Mouse (Mus musculus) neural tube, postnatal 0 days (tissue): Measurements from ENCODE around the gene Krt8. TPM values are rescaled to one million over a fixed set of nuclear protein-coding genes. Genes with fewer than 3 reads are reported as not detected.

Experiments used
- polyA plus RNA-seq: library from polyadenylated mRNA; unstranded; fragments of >200 nt; fragmentation: Nextera tagmentation; extraction: Ambion mirVana; gene quantifications from 2 replicates; pipeline ENCODE4 v1.2.1, GENCODE M21; 2015

Gene Krt8
- 0.45 and 0.87 TPM in 2 replicates for polyA plus RNA-seq

DNA sequence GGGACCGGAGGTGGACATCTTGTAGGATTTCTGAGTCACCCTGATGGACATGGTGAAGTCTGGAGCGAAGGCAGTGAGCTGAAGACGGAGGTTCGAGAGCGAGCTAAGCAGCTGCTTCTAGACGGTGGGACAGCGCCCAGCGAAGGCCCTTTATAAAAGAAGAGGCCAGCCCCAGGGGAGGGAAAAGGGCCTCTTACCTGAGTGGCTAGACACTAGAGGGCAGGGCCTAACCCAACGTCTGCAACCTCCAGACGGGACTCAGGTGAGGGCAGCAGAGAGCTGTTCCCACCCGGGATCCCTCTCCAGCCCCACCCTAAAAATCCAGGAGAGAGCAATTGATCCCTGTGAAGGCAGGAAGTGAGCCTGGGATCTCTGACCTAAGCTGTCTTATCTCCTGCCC lies at the start of gene Krt8:
Gene Krt8 (minus strand): TSS at position 294 of the 400 bp plus-strand sequence.

DNA sequence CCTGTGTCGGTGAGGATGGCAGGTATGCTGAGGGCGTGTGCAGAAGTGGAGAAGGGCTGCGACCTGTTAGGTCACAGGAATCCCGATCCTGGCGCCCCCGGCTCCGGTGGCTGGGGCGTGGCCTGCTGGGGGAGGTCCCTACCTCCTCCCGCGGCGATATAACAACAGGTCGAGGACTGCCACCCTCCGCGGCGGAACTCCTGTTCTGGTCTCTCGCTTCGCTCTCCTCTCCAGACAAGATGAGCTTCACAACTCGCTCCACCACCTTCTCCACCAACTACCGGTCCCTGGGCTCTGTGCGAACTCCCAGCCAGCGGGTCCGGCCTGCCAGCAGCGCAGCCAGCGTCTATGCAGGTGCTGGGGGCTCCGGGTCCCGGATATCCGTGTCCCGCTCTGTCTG lies 23.8 kb upstream of the Krt8 start, which contains the start of gene Krt18:
Gene Krt18 (plus strand): TSS at position 141 of the 400 bp plus-strand sequence.

DNA sequence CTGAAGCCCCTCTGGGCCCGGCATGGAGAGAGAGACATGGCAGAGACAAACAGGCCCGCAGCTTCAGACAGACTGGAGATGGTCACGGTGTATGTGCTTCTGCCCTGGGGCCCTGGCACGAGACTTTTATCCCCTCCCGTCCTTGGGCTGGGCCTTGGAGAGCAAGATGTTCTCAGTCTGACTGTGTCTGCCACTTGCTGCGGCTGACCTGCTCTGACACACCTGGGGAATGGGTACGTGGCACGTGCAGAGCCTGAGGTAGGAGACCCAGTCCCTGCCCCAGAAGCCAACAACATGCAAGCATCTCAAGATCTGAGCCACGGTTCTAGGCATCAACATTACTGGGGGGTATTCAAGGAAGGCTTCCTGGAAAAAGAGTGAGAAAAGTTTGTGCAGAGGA lies 50.1 kb downstream of the Krt8 start, which contains the start of gene Krt78:
Gene Krt78 (minus strand): TSS at position 101 of the 400 bp plus-strand sequence.

Other genes starting within 250 kb of the Krt8 start
- not detected in 2 replicates for gene Krt72, start 218.0 kb downstream of the Krt8 start, polyA plus RNA-seq
- 0.37 and 0.65 TPM in 2 replicates for gene Krt73, start 202.1 kb downstream of the Krt8 start, polyA plus RNA-seq
- gene Krt2, start 186.3 kb downstream of the Krt8 start, polyA plus RNA-seq: 0.12 and 0.17 TPM in 2 replicates
- gene Krt1, start 153.7 kb downstream of the Krt8 start, polyA plus RNA-seq: 20.8 and 23.0 TPM in 2 replicates
- 0.47 and 0.89 TPM in 2 replicates for gene Krt77, start 134.8 kb downstream of the Krt8 start, polyA plus RNA-seq
- gene Krt76, start 111.6 kb downstream of the Krt8 start, polyA plus RNA-seq: not detected in 2 replicates
- gene Krt4, start 79.7 kb downstream of the Krt8 start, polyA plus RNA-seq: not detected in 2 replicates
- gene Krt79, start 64.2 kb downstream of the Krt8 start, polyA plus RNA-seq: 0.28 and 0.32 TPM in 2 replicates
- not detected in 2 replicates for gene Krt78, start 50.2 kb downstream of the Krt8 start, polyA plus RNA-seq
- 1.4 and 1.9 TPM in 2 replicates for gene Krt18, start 23.7 kb upstream of the Krt8 start, polyA plus RNA-seq
- 57.5 and 60.8 TPM in 2 replicates for gene Eif4b, start 69.3 kb upstream of the Krt8 start, polyA plus RNA-seq
- 8.8 and 10.3 TPM in 2 replicates for gene Tns2, start 95.9 kb upstream of the Krt8 start, polyA plus RNA-seq
- gene Spryd3, start 131.8 kb upstream of the Krt8 start, polyA plus RNA-seq: 107 and 114 TPM in 2 replicates
- gene Igfbp6, start 139.9 kb upstream of the Krt8 start, polyA plus RNA-seq: 21.1 and 33.5 TPM in 2 replicates
- gene Soat2, start 146.0 kb upstream of the Krt8 start, polyA plus RNA-seq: 0.21 TPM in 1 of 2 replicates, not detected in the other
- 27.4 and 27.5 TPM in 2 replicates for gene Zfp740, start 198.8 kb upstream of the Krt8 start, polyA plus RNA-seq
- gene Csad, start 200.2 kb upstream of the Krt8 start, polyA plus RNA-seq: 44.0 and 46.0 TPM in 2 replicates
- gene Itgb7, start 227.5 kb upstream of the Krt8 start, polyA plus RNA-seq: 1.0 and 2.9 TPM in 2 replicates